ENCODE assay signal across 11 mouse cellular contexts in the genomic region with DNA sequence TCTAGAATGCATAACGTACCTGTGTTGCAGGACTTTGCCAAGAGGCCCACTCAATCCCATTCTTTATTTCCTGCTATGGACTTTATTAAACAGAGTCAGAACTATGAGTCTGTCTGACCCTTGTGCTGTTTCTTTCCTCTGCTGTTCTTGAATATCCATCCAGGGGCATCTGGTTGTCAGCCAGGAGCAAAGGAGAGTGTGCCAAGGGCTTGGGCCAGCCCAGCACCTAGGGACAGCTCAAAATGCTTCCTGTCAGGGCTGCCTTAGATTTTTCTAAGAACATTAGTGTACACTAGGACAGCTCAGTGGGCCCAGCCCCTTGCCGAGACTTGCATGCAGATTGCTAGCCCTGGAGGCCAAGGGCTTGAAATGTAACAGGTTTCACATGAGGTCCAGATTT. TPM values are rescaled to one million over a fixed set of nuclear protein-coding genes. Genes with fewer than 3 reads are reported as not detected.
A peak's percentile ranks its signal among the peaks of the same experiment; 100 is the strongest.
DNase-seq lines count a peak whose midpoint lies in the region; ATAC-seq and TF ChIP-seq lines count a peak whose summit lies in the region.
"Had no signal": no experiment of that assay in that cellular context is flagged by ENCODE, and none has a peak within 500 bp of the region (broad histone marks: within the 10 kb centered on the region; RNA-seq: fewer than 3 reads in every experiment).

No protein-coding gene starts in this region.

- no peaks in the 10 kb centered on the region for H3K9me3 ChIP-seq in forebrain, embryonic 13.5 days (replicated peaks)

- no peak overlapping the region for H3K4me2 ChIP-seq in forebrain, embryonic 13.5 days

- no peaks in the 10 kb centered on the region for H3K36me3 ChIP-seq in forebrain, embryonic 13.5 days (ENCODE audit: poor library complexity, severe bottlenecking)

- H3K27me3 ChIP-seq in forebrain, embryonic 13.5 days = no peaks in the 10 kb centered on the region

- no peak overlapping the region for H3K9ac ChIP-seq in forebrain, embryonic 13.5 days
- H3K9ac ChIP-seq: liver, postnatal 0 days had no signal

- peak overlapping the region; percentile 84; the same call in 1 of the 2 replicates for H3K27ac ChIP-seq in olfactory bulb, adult 2 months (ENCODE audit: insufficient read depth, low read depth, low read length)
- no peak overlapping the region for H3K27ac ChIP-seq in forebrain, embryonic 13.5 days

- 43% methylated on average over 2 of the region's 2 CpGs for WGBS in olfactory bulb, adult 2 months
- WGBS in forebrain, embryonic 13.5 days = 85% methylated on average over 2 of the region's 2 CpGs

- peaks cover 35% of the 10 kb centered on the region for H3K4me1 ChIP-seq in olfactory bulb, adult 2 months (ENCODE audit: control insufficient read depth, insufficient read depth, low read length)
- H3K4me1 ChIP-seq in forebrain, embryonic 13.5 days = peaks cover 69% of the 10 kb centered on the region

- H3K4me3 ChIP-seq in olfactory bulb, adult 2 months (ENCODE audit: insufficient read depth, low read depth, low read length) = no peak overlapping the region
- H3K4me3 ChIP-seq in forebrain, embryonic 13.5 days = no peak overlapping the region

- TF ChIP-seq CTCF in olfactory bulb, adult 2 months (IDR thresholded peaks at IDR 0.05; ENCODE audit: insufficient read depth, low read depth, low read length) = no peak

- peak; percentile 68 for DNase-seq in gastrocnemius, adult 18-20 months (ENCODE audit: low spot score)
- DNase-seq in gastrocnemius, postnatal 4 days (ENCODE audit: low spot score in 2 of 2) = no peak
- DNase-seq in lung, postnatal 36 days = peak; percentile 41
- no peak for DNase-seq in lung, postnatal 4 days
- peak; percentile 73 for DNase-seq in gastrocnemius, postnatal 25 days
- DNase-seq in layer of hippocampus, postnatal 36 days = no peak
- DNase-seq: liver, postnatal 0 days; midbrain, embryonic 14.5 days; thymus, adult 18-20 months had no signal

- no peak for ATAC-seq in forebrain, embryonic 13.5 days
- ATAC-seq: liver, postnatal 0 days had no signal

- no peak for TF ChIP-seq POLR2A in olfactory bulb, adult 2 months (IDR thresholded peaks at IDR 0.05; ENCODE audit: insufficient read depth, low read depth, low read length)

RNA-seq across cellular contexts. Expression of gene Dnm2, which starts 3.1 kb away (rescaled TPM):
- 10 to 100 TPM; 37.0 to 38.6 TPM for total RNA-seq in gastrocnemius, adult 18-20 months (2021)
- total RNA-seq in gastrocnemius, postnatal 4 days (2021) = 10 to 100 TPM; 75.0 to 86.0 TPM
- 10 to 100 TPM; 39.9 to 41.6 TPM for total RNA-seq in gastrocnemius, postnatal 25 days (2021)
- polyA plus RNA-seq in olfactory bulb, adult 2 months (2012; ENCODE audit: insufficient read depth, insufficient read length, low replicate concordance, missing spikeins) = 371 TPM in 1 of 2 replicates, not detected in the other
- 71.8 and 72.4 TPM in 2 replicates for polyA plus RNA-seq in forebrain, embryonic 13.5 days (2015; fragmentation: Nextera tagmentation; extraction: Ambion mirVana)
- total RNA-seq in layer of hippocampus, postnatal 36 days (2021) = 10 to 100 TPM; 58.1 to 70.6 TPM

RNA-seq across cellular contexts. Expression of gene Qtrt1, which starts 16.1 kb away (rescaled TPM):
- 1 to 10 TPM; 5.8 to 6.3 TPM for total RNA-seq in gastrocnemius, adult 18-20 months (2021)
- total RNA-seq in gastrocnemius, postnatal 4 days (2021) = 10 to 100 TPM; 15.1 to 18.5 TPM
- total RNA-seq in gastrocnemius, postnatal 25 days (2021) = 1 to 10 TPM; 5.3 to 7.7 TPM
- not detected in 2 replicates for polyA plus RNA-seq in olfactory bulb, adult 2 months (2012; ENCODE audit: insufficient read depth, insufficient read length, low replicate concordance, missing spikeins)
- polyA plus RNA-seq in forebrain, embryonic 13.5 days (2015; fragmentation: Nextera tagmentation; extraction: Ambion mirVana) = 46.9 and 55.9 TPM in 2 replicates
- total RNA-seq in layer of hippocampus, postnatal 36 days (2021) = 10 to 100 TPM; 36.6 to 44.2 TPM

Comparison
In these comparisons a context has a peak if more than half of its experiments do, and no peak if none do; other contexts are left out.
1. DNase-seq: peak in gastrocnemius, adult 18-20 months (single experiment), lung, postnatal 36 days (single experiment) and gastrocnemius, postnatal 25 days (single experiment); none in gastrocnemius, postnatal 4 days (0 of 2), lung, postnatal 4 days (0 of 2) and layer of hippocampus, postnatal 36 days (0 of 2).